Mouse (Mus musculus) bone marrow macrophage, adult 2 months (primary cell): Measurements from ENCODE around the gene Aamp.

Source experiments
- CTCF ChIP-seq: IDR thresholded peaks from 2 replicates; pipeline ENCODE4 v1.5.1; 2012; ENCODE audit warnings: low read depth, mild to moderate bottlenecking, low read length, moderate library complexity
- POLR2A ChIP-seq: IDR thresholded peaks from 2 replicates; pipeline ENCODE4 v1.6.1; 2012; ENCODE audit warnings: mild to moderate bottlenecking, low read depth, low read length, borderline replicate concordance

GRCm38 (mm10) chr1:74329899-74330431, 45.4 kb upstream of the Aamp start:
- TF ChIP-seq CTCF (no peak), POLR2A (no peak)
